Mouse (Mus musculus) small intestine, adult 2 months (tissue): ENCODE measurements around the gene Prune1. TPM values are rescaled to one million over a fixed set of nuclear protein-coding genes. Genes with fewer than 3 reads are reported as not detected.

Source experiments
- H3K27ac ChIP-seq: fragments of 200-500 bp; 2 replicates; pipeline ENCODE4 v1.5.1; 2012; ENCODE audit warnings: low read depth, low read length, control low read depth, inconsistent platforms; ENCODE audit not compliant: insufficient read depth
- H3K27me3 ChIP-seq: fragments of 200-500 bp; 2 replicates; pipeline ENCODE4 v1.6.1; 2012; ENCODE audit warnings: mild to moderate bottlenecking, moderate library complexity, low read length, inconsistent platforms; ENCODE audit not compliant: control insufficient read depth, insufficient read depth
- H3K36me3 ChIP-seq: fragments of 200-500 bp; 2 replicates; pipeline ENCODE4 v1.6.1; 2012; ENCODE audit warnings: mild to moderate bottlenecking, low read length, control low read depth, inconsistent platforms; ENCODE audit not compliant: control insufficient read depth, insufficient read depth
- H3K4me1 ChIP-seq: fragments of 200-500 bp; 2 replicates; pipeline ENCODE4 v1.6.1; 2012; ENCODE audit warnings: low read length, inconsistent platforms, mixed read lengths; ENCODE audit not compliant: control insufficient read depth, insufficient read depth, insufficient read length
- H3K4me3 ChIP-seq: fragments of 200-500 bp; 2 replicates; pipeline ENCODE4 v1.5.1; 2012; ENCODE audit warnings: low read depth, mild to moderate bottlenecking, control low read depth, inconsistent platforms, low read length, moderate library complexity
- CTCF ChIP-seq: fragments of 200-500 bp; IDR thresholded peaks from 2 replicates; pipeline ENCODE4 v1.5.1; 2012; ENCODE audit warnings: low read depth, mild to moderate bottlenecking, control low read depth, inconsistent platforms, low read length, moderate library complexity, mixed read lengths; ENCODE audit not compliant: insufficient replicate concordance, insufficient read length; ENCODE audit errors: extremely low read depth
- POLR2A ChIP-seq: fragments of 200-500 bp; IDR thresholded peaks from 2 replicates; pipeline ENCODE4 v1.6.1; 2012; ENCODE audit warnings: low read depth, mild to moderate bottlenecking, control low read depth, inconsistent platforms, low read length, moderate library complexity
- WGBS: fragments of 180-500 bp; shearing (Covaris S2); methylation state at CpG from one replicate; pipeline ENCODE4 v1.1.7; 2018; 5-methylcytosine and 5-hydroxymethylcytosine counted together
- polyA plus RNA-seq: library from polyadenylated mRNA; depleted of rRNA; stranded (reverse); fragments of >200 nt; gene quantifications from 2 replicates; pipeline ENCODE4 v1.2.3, GENCODE M21; 2012

The Prune1 gene
- polyA plus RNA-seq, 1 experiment, result 11.5 TPM

DNA sequence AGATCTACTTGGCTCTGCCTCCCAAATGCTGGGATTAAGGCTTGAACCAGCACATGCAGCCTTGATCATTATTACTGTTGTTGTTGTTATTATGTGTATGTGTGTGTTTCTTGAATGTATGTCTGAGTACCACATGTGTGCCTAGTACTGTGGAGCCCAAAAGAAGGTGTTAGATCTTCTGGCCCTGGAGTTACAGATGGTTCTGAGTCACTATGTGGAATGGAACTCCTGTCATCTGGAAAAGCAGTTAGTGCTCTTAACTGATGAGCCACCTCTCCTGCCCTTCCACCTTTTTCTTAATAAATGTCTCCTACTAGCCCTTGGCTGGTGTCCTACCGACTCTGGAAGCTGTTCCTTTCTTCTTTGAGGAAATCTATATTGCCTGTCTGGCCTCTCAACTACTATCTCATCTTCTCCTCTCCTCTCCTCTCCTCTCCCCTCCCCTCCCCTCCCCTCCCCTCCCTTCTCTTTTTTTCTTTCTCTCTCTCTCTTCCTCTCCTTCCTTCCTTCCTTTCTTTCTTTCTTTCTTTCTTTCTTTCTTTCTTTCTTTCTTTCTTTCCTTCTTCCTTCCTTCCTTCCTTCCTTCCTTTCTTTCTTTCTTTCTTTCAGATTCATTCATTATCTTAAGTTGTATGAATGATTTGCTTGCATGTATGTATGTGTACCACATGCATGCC, 34.1 kb downstream of the Prune1 start:
- WGBS, result 42% methylated on average over 1 of the region's 1 CpGs
- TF ChIP-seq CTCF, result no peak
- TF ChIP-seq POLR2A, result no peak
- no peaks in the 10 kb centered on the region for H3K27me3 ChIP-seq
- no peaks in the 10 kb centered on the region for H3K36me3 ChIP-seq
- no peak overlapping the region for H3K4me3 ChIP-seq
- H3K4me1 ChIP-seq, result no peaks in the 10 kb centered on the region
- H3K27ac ChIP-seq, result no peak overlapping the region

DNA sequence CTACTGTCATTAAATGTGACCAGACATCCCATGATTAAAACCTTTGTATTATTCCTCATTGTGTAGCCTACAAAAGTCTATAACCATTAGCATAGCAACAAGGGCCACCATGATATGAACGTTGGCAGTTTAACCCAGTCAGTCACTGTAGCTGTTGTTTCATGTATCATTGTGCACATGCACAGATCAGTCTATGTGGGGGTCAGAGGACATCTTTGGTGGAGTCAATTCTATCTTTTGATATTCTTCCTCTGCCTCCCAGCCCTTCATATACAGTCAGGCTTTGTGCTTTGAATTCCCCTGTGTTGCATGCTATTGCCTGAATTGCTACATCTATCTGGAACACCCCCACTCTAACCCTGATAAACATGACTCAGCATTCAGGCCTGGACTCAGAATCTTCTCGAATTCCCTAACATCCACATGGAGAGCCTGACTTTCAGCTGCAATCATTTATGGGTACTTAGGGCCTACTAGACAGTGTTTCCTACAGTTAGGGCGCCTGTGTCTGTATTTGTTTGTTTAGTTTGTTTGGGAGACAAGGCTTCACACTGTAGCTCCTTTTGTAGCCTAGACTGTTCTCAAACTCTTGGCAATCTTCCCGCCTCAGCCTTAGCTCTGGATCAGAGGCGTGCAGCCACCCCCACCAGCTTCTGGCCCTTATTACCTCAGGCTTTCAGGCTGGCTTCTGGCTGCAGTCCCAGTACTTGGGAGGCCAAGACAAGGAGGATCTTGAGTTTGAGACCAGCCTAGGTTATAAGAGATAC, 35.2 kb downstream of the Prune1 start:
- Histone ChIP-seq H3K4me3 (no peak overlapping the region), H3K36me3 (no peaks in the 10 kb centered on the region), H3K4me1 (no peaks in the 10 kb centered on the region), H3K27me3 (no peaks in the 10 kb centered on the region), H3K27ac (no peak overlapping the region)
- WGBS, result 58% methylated on average over 5 of the region's 5 CpGs
- TF ChIP-seq CTCF (no peak), POLR2A (no peak)

DNA sequence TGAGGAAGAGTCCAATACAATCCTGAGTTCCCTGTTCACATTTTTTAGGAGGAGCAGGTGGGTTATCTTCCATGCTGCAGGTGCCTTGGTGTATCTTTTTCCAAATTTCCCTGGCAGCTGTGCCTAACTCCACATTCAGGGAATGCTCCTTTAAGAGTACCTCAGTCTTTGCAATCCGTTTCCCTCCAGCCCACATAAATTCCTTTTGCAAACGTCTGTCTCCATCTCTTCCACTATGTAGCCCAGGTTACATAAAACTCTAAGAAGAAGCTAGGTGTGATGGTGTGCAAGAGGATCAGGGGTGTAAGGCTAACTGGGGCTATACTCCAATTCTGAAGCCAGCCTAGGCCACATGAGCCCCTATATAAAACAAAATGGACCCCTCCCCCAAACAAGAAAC, 38.8 kb downstream of the Prune1 start:
- TF ChIP-seq CTCF (no peak), POLR2A (no peak)
- WGBS, result 76% methylated on average over 2 of the region's 2 CpGs

DNA sequence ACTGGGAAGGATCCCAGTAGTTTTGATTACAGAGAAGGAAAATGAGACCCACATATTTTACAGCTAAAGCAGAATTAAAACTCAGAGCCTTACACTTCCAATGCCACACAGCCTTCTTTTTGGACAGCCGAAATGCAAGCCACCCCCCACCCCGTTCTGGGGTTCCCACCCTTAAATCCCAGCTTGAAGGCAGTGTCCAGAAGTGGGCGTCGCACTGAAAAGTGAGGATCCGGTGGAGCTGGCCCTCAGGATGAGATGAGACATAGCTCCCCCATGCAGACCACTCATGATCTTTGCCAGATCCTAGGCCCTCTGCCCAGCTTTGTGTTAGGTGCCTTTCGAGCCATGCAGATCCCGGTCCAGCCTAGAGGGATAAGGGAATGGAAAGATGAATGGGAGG, 40.4 kb downstream of the Prune1 start, which contains the start of gene Gm128:
Gene Gm128 (minus strand): TSS at position 101 of the 400 bp plus-strand sequence.
- peaks cover 3% of the 10 kb centered on the region; the same call in 1 of the 2 replicates for H3K36me3 ChIP-seq
- H3K4me1 ChIP-seq, result no peaks in the 10 kb centered on the region
- TF ChIP-seq CTCF (no peak), POLR2A (no peak)
- H3K27ac ChIP-seq, result no peak within 1 kb of the TSS
- WGBS, result 83% methylated on average over 7 of the region's 7 CpGs
- H3K4me3 ChIP-seq, result no peak within 1 kb of the TSS
- H3K27me3 ChIP-seq, result no peaks in the 10 kb centered on the region

More for the DNA sequence above, 38.8 kb downstream of the Prune1 start:
- Histone ChIP-seq H3K4me1 (no peaks in the 10 kb centered on the region), H3K36me3 (no peaks in the 10 kb centered on the region), H3K27ac (no peak overlapping the region), H3K27me3 (no peaks in the 10 kb centered on the region), H3K4me3 (no peak overlapping the region)

DNA sequence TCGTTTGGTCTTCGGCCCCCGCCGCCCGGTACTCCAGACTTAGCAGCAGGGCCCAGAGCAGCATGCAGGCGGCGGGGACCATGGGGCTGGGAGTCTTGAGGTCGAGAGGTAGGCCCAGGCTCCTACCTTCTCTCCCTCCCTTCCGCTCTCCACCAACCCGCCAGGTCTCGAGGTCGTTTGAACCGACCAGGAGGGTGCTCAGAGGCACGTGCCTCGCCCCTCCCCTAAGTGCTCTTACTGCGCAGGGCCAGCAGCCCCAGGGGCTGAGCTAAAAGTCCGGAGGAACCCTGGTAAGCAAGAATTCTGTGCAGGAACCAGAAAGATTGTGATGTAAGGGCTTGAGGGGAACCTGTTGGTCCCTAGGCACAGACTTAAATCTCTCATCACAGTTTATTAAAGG, 41.0 kb downstream of the Prune1 start:
- Histone ChIP-seq H3K36me3 (peaks cover 8% of the 10 kb centered on the region), H3K4me1 (no peaks in the 10 kb centered on the region), H3K4me3 (no peak overlapping the region), H3K27ac (no peak overlapping the region), H3K27me3 (no peaks in the 10 kb centered on the region)
- no peak for TF ChIP-seq CTCF
- TF ChIP-seq POLR2A, result no peak
- 52% methylated on average over 17 of the region's 17 CpGs for WGBS

DNA sequence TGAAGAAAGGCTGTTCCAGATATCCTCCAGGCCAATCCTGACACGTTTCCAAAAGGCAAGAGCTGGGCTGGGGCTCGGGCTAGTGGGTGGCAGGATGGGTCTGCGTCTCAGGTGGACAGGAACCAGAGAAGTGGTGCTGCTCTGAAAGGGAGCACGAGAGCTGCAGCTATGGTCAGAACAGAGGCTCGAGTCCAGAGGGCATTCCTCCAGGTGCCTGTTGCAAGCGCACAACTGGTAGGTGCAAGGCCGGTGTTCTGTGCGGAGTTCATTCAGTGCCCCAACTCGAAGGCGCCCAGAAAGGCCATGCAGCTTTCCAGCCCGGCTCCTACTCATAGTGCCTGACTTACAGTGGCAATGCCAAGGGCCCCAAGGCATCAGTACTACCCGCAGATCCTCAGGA, 41.9 kb downstream of the Prune1 start:
- Histone ChIP-seq H3K36me3 (peaks cover 17% of the 10 kb centered on the region), H3K4me3 (no peak overlapping the region), H3K27me3 (no peaks in the 10 kb centered on the region), H3K4me1 (no peaks in the 10 kb centered on the region), H3K27ac (no peak overlapping the region)
- WGBS, result 79% methylated on average over 12 of the region's 12 CpGs
- no peak for TF ChIP-seq POLR2A
- TF ChIP-seq CTCF, result no peak

DNA sequence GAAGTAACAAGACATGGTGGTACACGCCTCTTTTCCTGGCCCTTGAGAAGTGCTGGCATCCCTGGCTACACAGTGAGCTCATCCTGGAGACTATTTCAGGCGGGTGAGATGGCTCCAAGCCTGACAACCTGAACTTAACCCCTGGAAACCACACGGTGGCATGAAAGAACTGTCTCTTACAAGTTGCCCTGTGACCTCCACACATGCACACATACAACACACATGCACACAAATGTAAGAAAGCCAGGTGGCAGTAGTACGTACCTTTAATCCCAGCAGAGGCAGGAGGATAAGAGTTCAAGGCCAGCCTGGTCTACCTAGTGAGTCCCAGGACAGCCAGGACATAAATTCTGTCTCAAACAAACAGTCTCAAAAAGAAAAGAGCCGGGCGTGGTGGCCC, 42.9 kb downstream of the Prune1 start:
- Histone ChIP-seq H3K4me3 (no peak overlapping the region), H3K4me1 (no peaks in the 10 kb centered on the region), H3K36me3 (peaks cover 25% of the 10 kb centered on the region), H3K27me3 (no peaks in the 10 kb centered on the region), H3K27ac (no peak overlapping the region)
- TF ChIP-seq POLR2A (no peak), CTCF (no peak)
- WGBS, result 82% methylated on average over 6 of the region's 6 CpGs
